Mouse (Mus musculus) adrenal gland, postnatal 25 days (tissue): ENCODE results near the gene Actr2. TPM values are rescaled to one million over a fixed set of nuclear protein-coding genes. Genes with fewer than 3 reads are reported as not detected.

Experiments used
- total RNA-seq: library from RNA; stranded (reverse); gene quantifications from 2 replicates; pipeline ENCODE4 v1.2.3, GENCODE M21; 2021

The Actr2 gene
- total RNA-seq, 1 experiment from 2014 or later, result 131 TPM

Other genes starting within 250 kb of the Actr2 start
- 30.1 and 34.5 TPM in 2 replicates for gene Spred2, start 188.5 kb downstream of the Actr2 start, total RNA-seq
- gene Rab1a, start 88.5 kb upstream of the Actr2 start, total RNA-seq, result 164 and 182 TPM in 2 replicates
- 27.8 and 33.2 TPM in 2 replicates for gene Cep68, start 136.5 kb upstream of the Actr2 start, total RNA-seq
- gene Slc1a4, start 219.8 kb upstream of the Actr2 start, total RNA-seq, result 6.4 and 10.0 TPM in 2 replicates